Mouse (Mus musculus): ENCODE data around the gene Dis3.
"Not testable (repeated sequence)": the region's sequence is repeated elsewhere in the genome, so short reads cannot be mapped to it uniquely, and the experiment has no call there.

Dis3 gene

GRCm38 (mm10) chr14:99063091-99063490 is 36.5 kb downstream of the Dis3 start:
- DNase-seq (ENCODE audit: low spot score in 2 of 2) = no peak

- peak; percentile 37 to 48 for DNase-seq (ENCODE audit: low spot score in 2 of 2)
These were observed 39.0 kb downstream of the Dis3 start for GRCm38 (mm10) chr14:99060616-99061015.

- DNase-seq (ENCODE audit: low spot score in 2 of 2) = no peak
These were observed 40.5 kb downstream of the Dis3 start for GRCm38 (mm10) chr14:99058959-99059586.

GRCm38 (mm10) chr14:99046782-99047181 is 52.8 kb downstream of the Dis3 start:
- DNase-seq (ENCODE audit: low spot score in 2 of 2) = no peak

- peak; percentile 95 for DNase-seq (ENCODE audit: low spot score in 2 of 2)
These were observed 53.4 kb downstream of the Dis3 start, which contains the start of the genes Mzt1 and Bora for GRCm38 (mm10) chr14:99046031-99046781. TSS of gene Mzt1 (minus strand) at chr14:99046134. TSS of gene Bora (plus strand) at chr14:99046222.

GRCm38 (mm10) chr14:99045378-99046030 is 54.1 kb downstream of the Dis3 start:
- DNase-seq (ENCODE audit: low spot score in 2 of 2) = peak in 1 of 2 experiments; percentile 34

- no peak for DNase-seq (ENCODE audit: low spot score in 2 of 2)
These were observed 54.9 kb downstream of the Dis3 start for GRCm38 (mm10) chr14:99044718-99045117.

- no peak for DNase-seq (ENCODE audit: low spot score in 2 of 2)
These were observed 55.5 kb downstream of the Dis3 start for GRCm38 (mm10) chr14:99044096-99044495.

GRCm38 (mm10) chr14:99043499-99043898 is 56.1 kb downstream of the Dis3 start:
- DNase-seq (ENCODE audit: low spot score in 2 of 2) = no peak

- DNase-seq (ENCODE audit: low spot score in 2 of 2) = no peak
These were observed 58.2 kb downstream of the Dis3 start for GRCm38 (mm10) chr14:99041416-99041815.

- DNase-seq (ENCODE audit: low spot score in 2 of 2) = not testable (repeated sequence)
These were observed 60.3 kb downstream of the Dis3 start for GRCm38 (mm10) chr14:99039308-99039707.

DNA sequence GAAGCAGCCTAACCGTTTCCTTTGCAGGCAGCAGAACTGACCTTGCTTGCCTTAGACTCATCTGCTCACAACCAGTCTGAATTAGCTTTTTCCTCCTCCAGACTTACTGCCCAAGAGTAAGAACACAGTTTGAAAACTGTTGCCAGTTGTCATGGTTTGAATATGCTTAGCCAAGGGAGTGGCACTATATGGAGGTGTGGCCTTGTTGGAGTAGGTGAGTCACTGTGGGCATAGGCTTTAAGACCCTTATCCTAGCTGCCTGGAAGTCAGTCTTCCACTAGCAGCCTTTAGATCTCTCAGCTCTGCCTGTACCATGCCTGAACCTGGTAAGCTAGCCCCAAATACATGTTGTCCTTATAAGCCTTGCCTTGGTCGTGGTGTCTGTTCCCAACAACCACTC is 61.9 kb downstream of the Dis3 start:
- DNase-seq (ENCODE audit: low spot score in 2 of 2) = no peak

DNA sequence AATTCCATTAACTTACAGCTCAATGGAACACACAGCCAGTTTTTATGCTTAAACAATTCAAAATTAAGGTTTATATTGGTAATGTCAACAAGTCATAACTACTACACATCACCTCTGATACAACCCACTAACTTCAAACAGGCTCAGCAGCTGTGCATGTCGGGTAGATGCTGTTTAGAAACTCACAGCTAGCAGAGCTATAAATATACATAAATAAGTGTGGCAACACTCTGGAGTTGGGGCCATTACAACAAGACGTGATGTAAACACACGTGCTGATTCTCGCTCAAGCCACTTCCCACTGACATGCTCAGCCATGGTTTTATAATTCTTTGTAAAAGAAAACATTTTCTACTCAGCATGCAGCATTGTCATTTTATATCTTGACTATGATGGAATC is 63.5 kb downstream of the Dis3 start:
- no peak for DNase-seq (ENCODE audit: low spot score in 2 of 2)

GRCm38 (mm10) chr14:99034851-99035250 is 64.7 kb downstream of the Dis3 start:
- DNase-seq (ENCODE audit: low spot score in 2 of 2) = not testable (repeated sequence)

DNA sequence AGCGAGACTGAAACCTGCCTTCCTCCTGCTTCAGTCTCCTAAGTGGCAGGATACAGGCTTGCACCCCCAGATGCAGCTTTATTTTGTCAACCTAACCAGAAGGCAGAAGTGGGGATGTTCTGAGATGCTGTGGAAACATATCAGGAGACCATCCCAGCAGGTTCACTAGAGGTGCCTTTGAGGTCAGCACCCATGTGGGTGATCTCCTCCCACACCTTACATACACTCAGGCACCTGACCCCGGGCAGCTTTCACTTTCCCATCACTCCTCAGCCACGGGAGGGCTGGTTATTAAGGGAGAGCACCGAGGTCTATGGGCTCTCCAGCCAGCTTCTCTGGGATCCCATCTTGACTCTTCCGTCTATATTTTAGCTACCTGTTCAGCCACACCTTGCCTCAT is 67.0 kb downstream of the Dis3 start:
- DNase-seq (ENCODE audit: low spot score in 2 of 2) = no peak

DNA sequence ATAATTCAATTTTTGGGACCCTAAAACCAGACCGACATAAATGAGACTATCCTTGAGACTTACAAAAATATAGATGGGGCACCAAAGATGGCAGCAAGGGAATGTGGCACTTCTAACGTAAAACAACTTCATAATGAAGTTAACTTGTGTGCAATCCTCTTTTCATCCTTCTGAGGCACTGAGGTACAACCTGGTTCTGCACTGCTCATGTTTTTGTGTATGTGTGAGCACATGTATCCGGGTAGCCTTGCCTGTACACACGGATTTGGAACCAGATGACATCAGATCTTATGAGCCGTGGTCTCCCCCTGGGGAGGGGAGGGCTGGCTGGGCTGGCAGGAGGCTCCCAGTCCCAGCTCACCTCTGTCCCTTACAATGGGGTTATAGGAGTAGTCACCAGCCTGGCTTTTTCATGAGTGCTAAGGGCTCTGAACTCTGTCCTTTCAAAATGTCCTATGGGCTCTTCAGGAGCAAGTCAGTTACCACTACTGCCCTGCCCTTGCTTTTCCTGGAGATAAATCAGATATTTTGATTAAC is 68.2 kb downstream of the Dis3 start:
- no peak for DNase-seq (ENCODE audit: low spot score in 2 of 2)

GRCm38 (mm10) chr14:99029987-99030386 is 69.6 kb downstream of the Dis3 start:
- no peak for DNase-seq (ENCODE audit: low spot score in 2 of 2)

All from right cerebral cortex, postnatal 10 days (tissue).